Mouse (Mus musculus): Measurements from ENCODE around the gene Fam241b. TPM values are rescaled to one million over a fixed set of nuclear protein-coding genes. Genes with fewer than 3 reads are reported as not detected.

The Fam241b gene
- polyA plus RNA-seq, 2 experiments, result 5.0 to 8.5 TPM

GRCm38 (mm10) chr10:62145957-62146356 lies 2.2 kb upstream of the Fam241b start:
- Histone ChIP-seq H3K4me3 (replicated peaks; ENCODE audit: low read length) (no peak overlapping the region), H3K4me2 (replicated peaks; ENCODE audit: low read depth, low read length, severe bottlenecking) (no peak overlapping the region), H3K27me3 (ENCODE audit: control insufficient read depth, insufficient read depth, low read length) (no peaks in the 10 kb centered on the region), H3K36me3 (ENCODE audit: control insufficient read depth, insufficient read depth, low read length) (no peaks in the 10 kb centered on the region), H3K27ac (replicated peaks; ENCODE audit: low read depth, low read length) (no peak overlapping the region), H3K9me3 (ENCODE audit: control insufficient read depth, low read length) (no peaks in the 10 kb centered on the region), H3K9ac (ENCODE audit: low read depth, low read length, severe bottlenecking) (no peak overlapping the region), H3K4me1 (ENCODE audit: control insufficient read depth, insufficient read depth, low read length) (no peaks in the 10 kb centered on the region)
- no peak for TF ChIP-seq POLR2A (IDR thresholded peaks at IDR 0.05; ENCODE audit: borderline replicate concordance, extremely low read depth, insufficient read depth, insufficient read length)
- ATAC-seq (ENCODE audit: low FRiP score, low read depth) (no peak), DNase-seq (ENCODE audit: low spot score) (no peak)
- 52% methylated on average over 5 of the region's 5 CpGs for WGBS

GRCm38 (mm10) chr10:62138040-62138439 lies 5.7 kb downstream of the Fam241b start:
- Histone ChIP-seq H3K27me3 (ENCODE audit: control insufficient read depth, insufficient read depth, low read length) (peaks cover 45% of the 10 kb centered on the region), H3K9me3 (ENCODE audit: control insufficient read depth, low read length) (no peaks in the 10 kb centered on the region), H3K9ac (ENCODE audit: low read depth, low read length, severe bottlenecking) (no peak overlapping the region), H3K4me2 (replicated peaks; ENCODE audit: low read depth, low read length, severe bottlenecking) (no peak overlapping the region), H3K4me1 (ENCODE audit: control insufficient read depth, insufficient read depth, low read length) (no peaks in the 10 kb centered on the region), H3K4me3 (replicated peaks; ENCODE audit: low read length) (no peak overlapping the region), H3K27ac (replicated peaks; ENCODE audit: low read depth, low read length) (no peak overlapping the region), H3K36me3 (ENCODE audit: control insufficient read depth, insufficient read depth, low read length) (no peaks in the 10 kb centered on the region)
- DNase-seq (ENCODE audit: low spot score) (peak; percentile 82), ATAC-seq (ENCODE audit: low FRiP score, low read depth) (no peak)
- TF ChIP-seq POLR2A (IDR thresholded peaks at IDR 0.05; ENCODE audit: borderline replicate concordance, extremely low read depth, insufficient read depth, insufficient read length), result no peak
- 15% methylated on average over 3 of the region's 3 CpGs for WGBS

GRCm38 (mm10) chr10:62137150-62137549 lies 6.6 kb downstream of the Fam241b start:
- Histone ChIP-seq H3K4me2 (replicated peaks; ENCODE audit: low read depth, low read length, severe bottlenecking) (no peak overlapping the region), H3K27ac (replicated peaks; ENCODE audit: low read depth, low read length) (no peak overlapping the region), H3K4me1 (ENCODE audit: control insufficient read depth, insufficient read depth, low read length) (peaks cover 4% of the 10 kb centered on the region), H3K9ac (ENCODE audit: low read depth, low read length, severe bottlenecking) (no peak overlapping the region), H3K27me3 (ENCODE audit: control insufficient read depth, insufficient read depth, low read length) (peaks cover 54% of the 10 kb centered on the region), H3K9me3 (ENCODE audit: control insufficient read depth, low read length) (no peaks in the 10 kb centered on the region), H3K36me3 (ENCODE audit: control insufficient read depth, insufficient read depth, low read length) (no peaks in the 10 kb centered on the region), H3K4me3 (replicated peaks; ENCODE audit: low read length) (no peak overlapping the region)
- no peak for ATAC-seq (ENCODE audit: low FRiP score, low read depth)
- 12% methylated on average over 4 of the region's 4 CpGs for WGBS
- TF ChIP-seq POLR2A (IDR thresholded peaks at IDR 0.05; ENCODE audit: borderline replicate concordance, extremely low read depth, insufficient read depth, insufficient read length), result no peak
- no peak for DNase-seq (ENCODE audit: low spot score)

- DNase-seq (ENCODE audit: low spot score) (no peak), ATAC-seq (ENCODE audit: low FRiP score, low read depth) (no peak)
- peaks cover 66% of the 10 kb centered on the region for H3K27me3 ChIP-seq (ENCODE audit: control insufficient read depth, insufficient read depth, low read length)
- no peak overlapping the region for H3K4me2 ChIP-seq (replicated peaks; ENCODE audit: low read depth, low read length, severe bottlenecking)
- H3K27ac ChIP-seq (replicated peaks; ENCODE audit: low read depth, low read length), result no peak overlapping the region
- H3K4me3 ChIP-seq (replicated peaks; ENCODE audit: low read length), result no peak overlapping the region
- WGBS, result 7% methylated on average over 8 of the region's 8 CpGs
- peaks cover 4% of the 10 kb centered on the region for H3K4me1 ChIP-seq (ENCODE audit: control insufficient read depth, insufficient read depth, low read length)
- H3K9ac ChIP-seq (ENCODE audit: low read depth, low read length, severe bottlenecking), result no peak overlapping the region
- no peaks in the 10 kb centered on the region for H3K9me3 ChIP-seq (ENCODE audit: control insufficient read depth, low read length)
- no peak for TF ChIP-seq POLR2A (IDR thresholded peaks at IDR 0.05; ENCODE audit: borderline replicate concordance, extremely low read depth, insufficient read depth, insufficient read length)
- no peaks in the 10 kb centered on the region for H3K36me3 ChIP-seq (ENCODE audit: control insufficient read depth, insufficient read depth, low read length)
Observed at GRCm38 (mm10) chr10:62135696-62136470, 7.8 kb downstream of the Fam241b start.

- TF ChIP-seq POLR2A (IDR thresholded peaks at IDR 0.05; ENCODE audit: borderline replicate concordance, extremely low read depth, insufficient read depth, insufficient read length), result no peak
- peak within 1 kb of the TSS; percentile 22 for H3K4me3 ChIP-seq (replicated peaks; ENCODE audit: low read length)
- peaks cover 4% of the 10 kb centered on the region for H3K4me1 ChIP-seq (ENCODE audit: control insufficient read depth, insufficient read depth, low read length)
- H3K36me3 ChIP-seq (ENCODE audit: control insufficient read depth, insufficient read depth, low read length), result no peaks in the 10 kb centered on the region
- ATAC-seq (ENCODE audit: low FRiP score, low read depth), result no peak
- H3K27me3 ChIP-seq (ENCODE audit: control insufficient read depth, insufficient read depth, low read length), result peaks cover 97% of the 10 kb centered on the region
- H3K4me2 ChIP-seq (replicated peaks; ENCODE audit: low read depth, low read length, severe bottlenecking), result peak within 1 kb of the TSS; percentile 44
- H3K9ac ChIP-seq (ENCODE audit: low read depth, low read length, severe bottlenecking), result no peak within 1 kb of the TSS
- WGBS, result under 1% methylated on average over 28 of the region's 29 CpGs
- no peak for DNase-seq (ENCODE audit: low spot score)
- H3K9me3 ChIP-seq (ENCODE audit: control insufficient read depth, low read length), result no peaks in the 10 kb centered on the region
- no peak within 1 kb of the TSS for H3K27ac ChIP-seq (replicated peaks; ENCODE audit: low read depth, low read length)
Observed at GRCm38 (mm10) chr10:62132691-62133281, 10.9 kb downstream of the Fam241b start, which contains the start of gene Neurog3. TSS of gene Neurog3 (plus strand) at chr10:62133090.
